Mouse (Mus musculus): Measurements from ENCODE around the gene Gsdma3.

Gsdma3 gene

GRCm38 (mm10) chr11:98625611-98626410 lies at the start of gene Gsdma3, which contains the start of gene Gm12355:
Gene Gsdma3, plus strand, starts transcription at chr11:98626360.
Gene Gm12355, minus strand, starts transcription at chr11:98625661.
- in situ Hi-C loops (cut with MboI, MseI) = loop anchor here (5.0 to 10.0 kb wide), 2 partner anchors 49 to 66 kb away; no protein-coding TSS in a partner anchor

GRCm38 (mm10) chr11:98577776-98578175 lies 48.4 kb upstream of the Gsdma3 start:
- in situ Hi-C loops (cut with MboI, MseI) = no loop called here

GRCm38 (mm10) chr11:98580301-98581121 lies 45.6 kb upstream of the Gsdma3 start:
- in situ Hi-C loops (cut with MboI, MseI) = no loop called here

- in situ Hi-C loops (cut with MboI, MseI) = no loop called here
These were observed 44.7 kb upstream of the Gsdma3 start for GRCm38 (mm10) chr11:98581286-98582029.

GRCm38 (mm10) chr11:98582030-98582388 lies 44.2 kb upstream of the Gsdma3 start:
- in situ Hi-C loops (cut with MboI, MseI) = no loop called here

- in situ Hi-C loops (cut with MboI, MseI) = no loop called here
These were observed 43.5 kb upstream of the Gsdma3 start for GRCm38 (mm10) chr11:98582551-98583264.

GRCm38 (mm10) chr11:98583265-98583552 lies 43.0 kb upstream of the Gsdma3 start:
- in situ Hi-C loops (cut with MboI, MseI) = no loop called here

GRCm38 (mm10) chr11:98583571-98583970 lies 42.6 kb upstream of the Gsdma3 start:
- in situ Hi-C loops (cut with MboI, MseI) = no loop called here

GRCm38 (mm10) chr11:98584146-98584545 lies 42.0 kb upstream of the Gsdma3 start:
- in situ Hi-C loops (cut with MboI, MseI) = no loop called here

- in situ Hi-C loops (cut with MboI, MseI) = no loop called here
These were observed 41.5 kb upstream of the Gsdma3 start for GRCm38 (mm10) chr11:98584629-98585177.

- in situ Hi-C loops (cut with MboI, MseI) = no loop called here
These were observed 39.9 kb upstream of the Gsdma3 start for GRCm38 (mm10) chr11:98586087-98586891.

GRCm38 (mm10) chr11:98586892-98587563 lies 39.1 kb upstream of the Gsdma3 start, which contains the start of gene Ormdl3:
Gene Ormdl3, minus strand, starts transcription at chr11:98587368.
- in situ Hi-C loops (cut with MboI, MseI) = no loop called here

- in situ Hi-C loops (cut with MboI, MseI) = no loop called here
These were observed 38.2 kb upstream of the Gsdma3 start for GRCm38 (mm10) chr11:98587684-98588546.

- in situ Hi-C loops (cut with MboI, MseI) = no loop called here
These were observed 37.3 kb upstream of the Gsdma3 start for GRCm38 (mm10) chr11:98588833-98589281.

GRCm38 (mm10) chr11:98589306-98589705 lies 36.9 kb upstream of the Gsdma3 start:
- in situ Hi-C loops (cut with MboI, MseI) = no loop called here

- in situ Hi-C loops (cut with MboI, MseI) = no loop called here
These were observed 35.4 kb upstream of the Gsdma3 start for GRCm38 (mm10) chr11:98590548-98591445.

GRCm38 (mm10) chr11:98595021-98595420 lies 31.1 kb upstream of the Gsdma3 start:
- in situ Hi-C loops (cut with MboI, MseI) = no loop called here

- in situ Hi-C loops (cut with MboI, MseI) = no loop called here
These were observed 30.7 kb upstream of the Gsdma3 start for GRCm38 (mm10) chr11:98595473-98595872.

All from T-helper 1 cell (primary cell).